Comparison of ENCODE assay signal across 9 mouse cellular contexts in the genomic region with DNA sequence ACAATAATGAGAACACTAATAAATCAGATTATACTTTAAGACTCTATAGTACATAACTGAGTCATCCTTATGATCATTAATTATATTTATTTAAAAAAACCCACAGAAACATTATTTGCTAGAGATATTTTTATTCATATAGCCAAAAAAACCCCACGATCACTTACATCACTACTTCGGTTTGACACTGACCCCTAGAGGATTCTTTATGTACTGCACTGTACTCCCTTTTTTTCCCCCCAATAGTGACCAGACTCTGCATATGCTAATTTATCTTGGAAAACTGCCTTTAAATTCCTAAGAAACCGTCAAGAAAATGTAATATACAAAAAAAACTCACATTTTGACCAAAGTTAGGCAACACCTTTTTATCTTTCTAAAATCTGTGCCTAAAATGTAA.
A peak's percentile ranks its signal among the peaks of the same experiment; 100 is the strongest.
DNase-seq lines count a peak whose midpoint lies in the region; ATAC-seq and TF ChIP-seq lines count a peak whose summit lies in the region.
"Had no signal": no experiment of that assay in that cellular context is flagged by ENCODE, and none has a peak within 500 bp of the region (broad histone marks: within the 10 kb centered on the region; RNA-seq: fewer than 3 reads in every experiment).

No protein-coding gene starts in this region.

- no peak overlapping the region for H3K27ac ChIP-seq in left cerebral cortex, adult 2 months

- intact Hi-C loops in left cerebral cortex, adult 2 months (cut with DNase I) = loop anchor here (2.0 kb wide), 1 partner anchor 246 kb away; no protein-coding TSS in a partner anchor
- intact Hi-C loops in left cerebral cortex, postnatal 4 days (cut with DNase I) = loop anchor here (5.0 kb wide), 1 partner anchor 280 kb away; no protein-coding TSS in a partner anchor
- intact Hi-C loops in gastrocnemius, postnatal 36 days (cut with DNase I) = no loop called here

- peak; percentile 23 for DNase-seq in CD4-positive, CD25-positive, alpha-beta regulatory T cell, adult 2 months (ENCODE audit: low read depth, low spot score)
- DNase-seq in left cerebral cortex, adult 2 months (ENCODE audit: extremely low spot score in 1 of 2, low spot score in 2 of 2) = no peak
- DNase-seq in left cerebral cortex, postnatal 4 days = no peak
- DNase-seq in brain, embryonic 18.5 days (ENCODE audit: low read depth, low spot score) = peak; percentile 8
- peak; percentile 63 for DNase-seq in mesoderm, embryonic 11.5 days (ENCODE audit: low read depth, low spot score)
- no peak for DNase-seq in gastrocnemius, postnatal 36 days
- DNase-seq in thymus, postnatal 10 days (ENCODE audit: low spot score in 2 of 2) = no peak
- DNase-seq: right cerebral cortex, adult 18-20 months had no signal

- ATAC-seq in CD4-positive, CD25-positive, alpha-beta regulatory T cell, adult 4 months = no peak

- no peak overlapping the region for H3K4me3 ChIP-seq in left cerebral cortex, adult 2 months

- peak; percentile 80 for TF ChIP-seq CTCF in left cerebral cortex, adult 2 months (IDR thresholded peaks at IDR 0.05)

Comparison
In these comparisons a context has a peak if more than half of its experiments do, and no peak if none do; other contexts are left out.
1. DNase-seq: peak in CD4-positive, CD25-positive, alpha-beta regulatory T cell, adult 2 months (single experiment), brain, embryonic 18.5 days (single experiment) and mesoderm, embryonic 11.5 days (single experiment); none in left cerebral cortex, adult 2 months (0 of 2), left cerebral cortex, postnatal 4 days (single experiment), gastrocnemius, postnatal 36 days (0 of 2) and thymus, postnatal 10 days (0 of 2).